Mouse (Mus musculus) right cerebral cortex, postnatal 4 days (tissue): Measurements from ENCODE around the gene Gm4070.
"Not testable (repeated sequence)": the region's sequence is repeated elsewhere in the genome, so short reads cannot be mapped to it uniquely, and the experiment has no call there.

Experiments
- DNase-seq: peaks from one replicate; pipeline ENCODE4 v3.0.0-alpha.2; 2022

Gene Gm4070

DNA sequence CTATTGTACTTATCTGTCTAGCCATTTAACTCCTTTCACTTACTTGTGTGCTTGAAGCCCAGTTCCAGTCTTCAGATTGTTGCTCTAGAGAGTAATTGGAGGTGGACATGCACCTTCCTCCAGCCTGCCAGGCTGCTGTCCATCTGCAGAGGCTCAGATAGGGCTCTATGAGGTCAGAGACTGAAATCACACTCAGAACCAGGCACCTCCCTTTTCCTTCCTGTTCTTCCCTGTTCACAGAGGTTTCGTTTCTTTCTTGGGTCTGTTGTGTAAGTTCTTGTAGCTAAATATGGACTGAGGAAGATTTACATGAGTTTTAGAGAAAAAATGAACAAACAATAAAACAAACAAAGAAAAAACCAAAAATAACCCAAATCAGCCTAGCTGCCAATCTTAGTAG lies at the start of gene Gm4070:
Gm4070 (minus strand) TSS at position 156 of the 400 bp plus-strand sequence.
- not testable (repeated sequence) for DNase-seq

DNA sequence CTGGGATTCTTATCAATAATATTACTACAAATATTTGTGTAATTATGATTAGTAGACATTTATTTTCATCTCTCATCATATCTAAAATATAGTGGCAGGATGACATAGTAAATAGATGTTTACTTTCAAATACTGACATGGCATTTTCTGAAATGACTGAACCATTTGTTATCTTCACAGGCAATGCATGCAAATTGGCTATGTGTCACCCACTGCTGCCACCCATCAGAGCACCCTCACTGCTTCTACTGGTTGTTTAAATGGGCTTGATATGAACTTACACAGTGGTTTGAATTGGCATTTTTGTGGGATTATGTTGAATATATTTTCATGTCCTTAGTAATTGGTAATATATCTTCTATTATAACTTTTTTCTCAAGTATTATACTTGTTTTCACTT lies 773 bp upstream of the Gm4070 start:
- not testable (repeated sequence) for DNase-seq

DNA sequence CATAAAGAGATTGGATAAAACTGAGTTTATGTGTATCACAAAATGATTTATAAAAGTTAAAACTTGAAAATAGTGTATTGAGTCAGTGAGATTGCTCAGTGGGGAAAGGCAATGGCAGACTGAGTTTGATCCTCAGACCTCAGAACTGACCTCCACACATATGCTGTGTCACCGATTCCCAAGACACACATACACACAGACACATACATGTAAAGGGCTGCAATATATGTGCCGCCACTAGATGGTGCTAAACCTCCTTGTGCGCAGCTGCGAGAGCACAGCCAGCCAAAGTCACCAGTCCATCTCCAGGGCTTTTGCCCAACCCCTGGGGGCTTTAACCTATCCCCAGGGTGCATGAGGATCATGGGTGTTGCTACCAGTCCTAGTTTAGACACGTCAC lies 1.4 kb downstream of the Gm4070 start:
- not testable (repeated sequence) for DNase-seq

DNA sequence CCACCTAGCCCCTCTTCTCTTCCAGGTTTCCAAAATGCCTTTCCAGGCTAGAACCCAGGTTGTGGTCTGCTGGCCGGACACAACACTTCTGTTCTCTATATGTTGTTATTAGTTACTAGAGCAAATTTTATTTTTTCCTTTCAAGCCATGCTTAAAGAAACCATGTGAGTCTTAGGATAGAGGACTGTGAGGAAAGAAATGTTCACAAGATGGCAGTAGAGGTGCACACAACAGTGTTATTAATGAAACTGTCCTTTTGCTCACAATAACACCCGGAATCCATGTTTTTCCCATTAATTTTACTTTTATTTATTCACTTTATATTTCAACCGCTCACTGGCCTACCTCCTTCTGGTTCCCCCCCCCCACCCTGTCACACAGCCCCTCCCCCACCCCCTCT lies 8.5 kb downstream of the Gm4070 start:
- not testable (repeated sequence) for DNase-seq

DNA sequence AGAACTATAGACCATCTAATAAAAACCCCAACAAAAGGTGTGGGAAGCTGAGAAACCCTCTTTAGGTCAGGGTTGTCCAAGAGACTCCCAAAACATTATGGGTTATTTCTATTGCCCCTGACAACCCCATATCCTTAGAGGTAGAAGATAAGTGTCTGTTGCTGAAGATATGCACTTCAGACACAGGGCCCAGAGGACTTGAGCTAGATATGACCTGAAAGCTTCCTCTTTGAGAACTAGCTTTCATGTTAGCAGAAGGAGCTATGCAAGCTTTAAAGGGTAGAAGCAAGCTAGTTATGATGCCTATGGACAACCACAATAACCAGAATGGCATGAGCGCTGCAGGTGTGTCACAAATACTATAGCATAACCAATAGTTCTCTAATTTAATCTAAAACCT lies 21.6 kb downstream of the Gm4070 start:
- not testable (repeated sequence) for DNase-seq

DNA sequence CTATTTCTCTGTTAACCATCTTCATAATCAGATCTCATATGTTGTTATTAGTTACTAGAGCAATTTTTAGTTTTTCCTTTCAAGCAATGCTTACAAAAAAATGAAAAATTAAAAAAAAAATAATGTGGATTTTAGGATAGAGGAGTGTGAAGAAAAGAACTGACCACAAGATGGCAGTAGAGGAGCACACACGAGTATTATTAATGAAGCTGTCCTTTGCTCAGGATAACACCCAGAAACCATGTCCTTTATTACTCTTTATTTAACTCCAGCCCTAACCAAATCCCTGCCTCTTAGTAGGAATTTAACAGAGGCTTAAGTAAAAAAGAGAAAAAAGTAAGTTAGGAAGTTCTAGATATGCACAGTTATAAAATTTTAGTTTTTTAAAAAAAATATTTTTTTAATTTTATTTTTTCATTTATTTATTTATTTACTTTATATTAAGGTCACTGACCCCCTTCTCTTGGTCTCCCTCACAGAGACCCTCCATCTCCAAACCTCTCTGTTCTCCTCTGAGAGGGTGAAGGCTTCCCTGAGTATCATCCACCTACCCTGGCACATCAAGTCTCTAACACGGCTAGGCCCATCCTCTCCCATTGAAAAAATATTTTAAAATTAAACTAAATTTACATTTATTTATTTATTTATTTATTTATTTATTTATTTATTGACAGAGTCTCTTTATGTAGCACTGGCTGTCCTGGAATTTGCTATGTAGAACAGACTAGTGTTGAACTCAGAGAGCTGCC lies 70.0 kb downstream of the Gm4070 start:
- not testable (repeated sequence) for DNase-seq

DNA sequence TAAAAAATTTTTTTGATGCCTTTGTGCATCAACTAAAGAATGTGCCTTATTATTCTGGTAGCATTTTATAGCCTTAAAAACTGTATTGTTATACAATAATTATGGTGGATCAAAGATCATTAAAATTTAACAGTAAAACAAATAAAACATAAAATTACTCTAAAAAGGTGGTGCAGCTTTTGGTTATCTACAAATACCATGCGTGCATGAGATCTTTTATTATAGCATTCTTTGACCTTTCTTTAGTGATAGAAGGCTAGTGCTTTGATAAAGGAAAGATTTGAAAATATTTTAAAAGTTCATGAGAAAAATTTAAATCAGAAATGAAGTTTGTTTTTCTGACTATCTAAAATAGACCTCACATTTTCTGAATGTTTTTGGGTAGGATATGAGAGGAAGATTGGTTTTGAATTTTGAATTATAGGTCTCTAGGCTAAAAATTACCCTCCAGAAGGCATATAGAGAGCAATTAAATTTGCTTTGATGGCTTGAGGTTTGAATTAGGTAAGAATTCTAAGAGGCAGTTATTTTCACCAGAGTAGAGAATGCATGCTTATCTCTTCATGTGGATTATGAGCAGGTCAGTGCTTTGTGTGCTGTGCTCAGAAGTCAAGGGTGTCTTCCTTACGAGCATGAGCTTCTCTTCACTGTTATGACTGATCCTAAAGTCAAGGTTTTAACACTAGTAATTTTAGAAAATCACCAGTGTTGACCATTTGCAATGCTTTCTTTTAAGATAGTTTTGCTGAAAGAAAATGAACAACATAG lies 73.9 kb downstream of the Gm4070 start:
- DNase-seq: not testable (repeated sequence)

DNA sequence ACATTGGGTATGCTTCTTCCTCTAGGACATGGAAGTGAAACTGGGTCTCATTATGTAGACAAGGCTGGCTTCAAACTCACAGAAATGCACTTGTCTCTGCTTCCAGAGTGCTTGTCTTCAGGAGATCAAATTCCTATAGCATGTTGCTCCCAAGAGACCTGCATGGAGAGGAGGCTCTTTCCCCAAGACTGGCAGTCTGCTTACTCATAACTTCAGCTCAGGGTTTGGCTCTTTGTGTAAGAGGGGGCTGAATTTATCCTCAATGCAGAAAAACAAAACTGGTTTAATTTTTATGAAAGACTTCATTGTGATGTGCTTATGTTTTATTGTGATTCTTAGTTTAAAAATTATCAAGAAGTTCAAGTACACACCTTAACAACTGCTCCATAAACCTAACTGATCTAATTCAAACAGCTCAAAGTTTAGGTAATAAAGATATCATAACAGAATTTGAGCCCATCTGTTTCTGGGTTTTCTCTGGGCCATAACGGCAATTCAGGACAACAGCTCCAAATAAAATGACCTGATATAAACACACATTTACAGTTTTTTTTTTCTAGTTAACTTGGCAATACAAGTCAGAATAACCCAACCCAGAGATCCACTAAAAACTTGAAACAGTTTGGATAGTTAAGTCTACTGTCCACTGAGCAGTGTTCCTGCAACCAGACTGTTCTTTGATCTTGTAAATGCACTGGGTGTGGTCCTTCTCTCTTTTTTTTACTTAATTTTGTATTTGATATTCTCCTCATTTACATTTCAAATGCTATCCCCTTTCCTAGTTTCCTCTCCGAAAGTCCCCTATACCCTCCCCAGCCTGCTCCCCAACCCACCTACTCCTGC lies 97.8 kb downstream of the Gm4070 start:
- not testable (repeated sequence) for DNase-seq
